Mouse (Mus musculus): ENCODE data around the gene Pxdc1. TPM values are rescaled to one million over a fixed set of nuclear protein-coding genes. Genes with fewer than 3 reads are reported as not detected.

Pxdc1 gene
- polyA plus RNA-seq (2014; fragmentation: Nextera tagmentation; extraction: Ambion mirVana) = 4.9 and 7.9 TPM in 2 replicates

DNA sequence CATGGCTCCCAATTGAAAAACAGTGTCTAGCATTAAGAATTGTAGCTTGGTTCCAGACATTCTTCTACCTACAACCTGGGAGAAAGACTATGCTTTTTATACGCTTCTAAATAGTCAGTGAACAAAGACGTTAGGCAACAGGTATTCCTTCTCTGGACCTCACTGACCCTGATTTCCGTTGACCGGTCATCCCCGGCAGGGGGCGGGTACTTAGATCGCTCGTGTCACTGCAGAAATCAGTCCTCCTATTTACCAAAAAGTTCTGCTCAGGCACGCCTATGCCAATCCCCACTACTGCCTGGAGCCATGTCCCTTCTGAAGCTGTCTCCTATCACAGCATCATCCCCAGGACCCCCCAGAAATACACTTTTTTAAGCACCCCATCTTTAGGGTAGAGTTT lies at the start of gene Pxdc1:
Gene Pxdc1 (minus strand): TSS at position 96 of the 400 bp plus-strand sequence.
- Histone ChIP-seq H3K9me3 (ENCODE audit: low read depth, low read length) (no peaks in the 10 kb centered on the region), H3K4me2 (peak within 1 kb of the TSS; percentile 87), H3K9ac (peak within 1 kb of the TSS; percentile 74), H3K27ac (ENCODE audit: low read depth) (peak within 1 kb of the TSS; percentile 75), H3K4me1 (ENCODE audit: insufficient read depth) (no peaks in the 10 kb centered on the region), H3K4me3 (ENCODE audit: low read depth, low read length) (peak within 1 kb of the TSS; percentile 56), H3K36me3 (ENCODE audit: insufficient read depth) (no peaks in the 10 kb centered on the region), H3K27me3 (ENCODE audit: insufficient read depth, low read length) (peaks cover 11% of the 10 kb centered on the region; the same call in 1 of the 2 replicates)
- DNase-seq (peak; percentile 76), ATAC-seq (ENCODE audit: insufficient read depth) (0 out of 2 replicates have a peak, but pooled peaks have one; percentile 4)
- WGBS = 3% methylated on average over 9 of the region's 9 CpGs
- TF ChIP-seq CTCF (IDR thresholded peaks at IDR 0.05; ENCODE audit: low read depth) = peak; percentile 53

DNA sequence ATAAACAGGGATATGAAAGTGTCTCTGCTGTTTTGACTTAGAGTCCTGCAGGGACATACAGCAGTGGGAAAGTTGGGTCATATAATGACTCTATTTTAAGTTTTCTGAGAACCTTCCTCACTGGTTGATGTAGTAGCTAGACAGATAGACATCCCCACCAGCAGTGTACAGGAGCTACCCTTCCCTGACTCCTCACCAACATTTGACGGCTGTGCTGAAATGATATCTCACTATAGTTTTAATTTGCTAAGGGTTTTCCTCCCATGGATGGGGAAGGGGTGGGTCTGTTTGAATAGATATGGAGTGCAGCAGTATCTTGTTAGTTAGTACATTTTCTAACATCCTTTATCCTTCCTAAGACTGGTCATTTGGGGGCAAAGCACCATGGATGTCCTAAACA lies 47.3 kb upstream of the Pxdc1 start:
- H3K4me1 ChIP-seq (ENCODE audit: insufficient read depth) = peaks cover 4% of the 10 kb centered on the region; the same call in 1 of the 2 replicates
- H3K27me3 ChIP-seq (ENCODE audit: insufficient read depth, low read length) = no peaks in the 10 kb centered on the region
- ATAC-seq (ENCODE audit: insufficient read depth) = no peak
- H3K4me2 ChIP-seq = no peak overlapping the region
- no peaks in the 10 kb centered on the region for H3K36me3 ChIP-seq (ENCODE audit: insufficient read depth)
- H3K27ac ChIP-seq (ENCODE audit: low read depth) = no peak overlapping the region
- no peak overlapping the region for H3K4me3 ChIP-seq (ENCODE audit: low read depth, low read length)
- no peak for DNase-seq
- H3K9ac ChIP-seq = no peak overlapping the region
- 54% methylated on average over 1 of the region's 1 CpGs for WGBS
- no peaks in the 10 kb centered on the region for H3K9me3 ChIP-seq (ENCODE audit: low read depth, low read length)
- TF ChIP-seq CTCF (IDR thresholded peaks at IDR 0.05; ENCODE audit: low read depth) = no peak

DNA sequence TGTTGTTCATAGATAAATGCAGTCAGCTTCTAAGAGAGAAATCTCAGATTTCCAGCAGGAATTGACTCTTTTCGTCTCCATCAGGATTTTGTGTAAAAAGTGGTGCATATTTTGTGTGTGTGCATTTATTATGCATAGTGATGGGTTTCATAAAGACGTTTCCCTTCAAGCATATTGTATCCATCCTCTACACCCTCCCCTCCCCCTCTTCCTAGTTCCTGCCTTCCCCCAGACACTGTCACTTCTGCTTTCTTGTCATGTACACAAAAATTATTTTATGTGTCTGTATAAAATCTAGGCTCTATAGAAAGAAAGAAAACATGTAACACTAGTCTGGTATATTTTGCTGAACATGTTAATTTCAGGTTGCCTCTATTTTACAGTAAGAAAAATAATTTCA lies 46.8 kb upstream of the Pxdc1 start:
- WGBS = 33% methylated on average over 2 of the region's 2 CpGs
- no peak overlapping the region for H3K4me3 ChIP-seq (ENCODE audit: low read depth, low read length)
- H3K36me3 ChIP-seq (ENCODE audit: insufficient read depth) = no peaks in the 10 kb centered on the region
- H3K4me1 ChIP-seq (ENCODE audit: insufficient read depth) = peaks cover 4% of the 10 kb centered on the region; the same call in 1 of the 2 replicates
- DNase-seq (peak; percentile 69), ATAC-seq (ENCODE audit: insufficient read depth) (no peak)
- no peak overlapping the region for H3K4me2 ChIP-seq
- H3K9ac ChIP-seq = no peak overlapping the region
- no peak for TF ChIP-seq CTCF (IDR thresholded peaks at IDR 0.05; ENCODE audit: low read depth)
- H3K9me3 ChIP-seq (ENCODE audit: low read depth, low read length) = no peaks in the 10 kb centered on the region
- no peak overlapping the region for H3K27ac ChIP-seq (ENCODE audit: low read depth)
- H3K27me3 ChIP-seq (ENCODE audit: insufficient read depth, low read length) = no peaks in the 10 kb centered on the region

DNA sequence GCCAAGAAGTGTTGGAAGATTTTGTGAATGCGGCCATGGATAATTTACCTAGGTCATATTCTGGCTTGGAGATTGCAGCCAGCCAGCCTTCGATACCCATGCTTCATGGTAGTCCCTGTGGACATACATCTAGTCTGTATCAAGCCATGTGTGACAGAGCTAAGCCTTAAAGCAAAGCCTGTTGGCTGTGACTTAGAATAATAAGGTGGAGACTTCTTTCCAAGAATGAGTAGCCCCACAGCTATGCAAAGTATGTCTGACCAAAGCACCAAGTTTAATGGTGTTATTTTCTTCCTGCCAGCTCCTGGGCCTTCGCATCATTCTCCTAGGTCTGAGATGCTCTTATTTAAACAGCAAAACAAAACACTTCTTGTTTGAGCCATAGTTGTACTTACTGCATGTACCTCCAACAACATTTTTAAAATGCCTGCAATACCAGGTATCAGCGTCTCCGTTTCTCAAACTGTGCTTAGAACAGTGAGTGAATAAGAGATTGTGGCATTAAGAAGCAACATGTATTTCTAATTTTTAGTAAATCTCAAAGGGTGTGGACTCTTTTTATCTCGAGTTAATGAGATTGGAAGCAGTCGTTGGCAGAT lies 43.5 kb upstream of the Pxdc1 start:
- DNase-seq (no peak), ATAC-seq (ENCODE audit: insufficient read depth) (no peak)
- no peak overlapping the region for H3K4me2 ChIP-seq
- no peaks in the 10 kb centered on the region for H3K9me3 ChIP-seq (ENCODE audit: low read depth, low read length)
- no peaks in the 10 kb centered on the region for H3K27me3 ChIP-seq (ENCODE audit: insufficient read depth, low read length)
- H3K9ac ChIP-seq = no peak overlapping the region
- peaks cover 4% of the 10 kb centered on the region; the same call in 1 of the 2 replicates for H3K4me1 ChIP-seq (ENCODE audit: insufficient read depth)
- 72% methylated on average over 7 of the region's 7 CpGs for WGBS
- no peak overlapping the region for H3K27ac ChIP-seq (ENCODE audit: low read depth)
- TF ChIP-seq CTCF (IDR thresholded peaks at IDR 0.05; ENCODE audit: low read depth) = no peak
- no peak overlapping the region for H3K4me3 ChIP-seq (ENCODE audit: low read depth, low read length)
- H3K36me3 ChIP-seq (ENCODE audit: insufficient read depth) = no peaks in the 10 kb centered on the region

DNA sequence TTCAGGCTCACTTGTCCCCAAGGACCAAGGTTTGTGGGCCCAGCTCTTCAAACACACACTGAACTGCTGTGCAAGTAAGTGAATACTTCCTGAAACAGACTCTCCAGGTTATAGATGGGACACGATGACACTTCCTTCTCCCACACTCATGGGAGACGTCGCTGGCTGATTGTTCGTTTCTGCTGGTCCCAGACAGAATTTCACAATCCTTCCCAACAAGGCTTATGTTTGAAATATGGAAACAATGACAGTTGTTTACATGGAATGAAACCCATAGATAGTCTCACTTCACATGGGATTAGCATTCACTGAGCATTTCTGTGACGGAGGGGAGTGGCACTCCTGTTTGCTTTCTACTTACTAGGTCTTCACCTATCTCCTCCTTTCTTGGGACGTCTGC lies 39.8 kb upstream of the Pxdc1 start:
- 31% methylated on average over 6 of the region's 6 CpGs for WGBS
- no peak for TF ChIP-seq CTCF (IDR thresholded peaks at IDR 0.05; ENCODE audit: low read depth)
- H3K4me1 ChIP-seq (ENCODE audit: insufficient read depth) = peaks cover 4% of the 10 kb centered on the region; the same call in 1 of the 2 replicates
- no peaks in the 10 kb centered on the region for H3K9me3 ChIP-seq (ENCODE audit: low read depth, low read length)
- peak; percentile 59 for DNase-seq
- ATAC-seq (ENCODE audit: insufficient read depth) = peak; percentile 28; the same call in 1 of the 2 replicates
- H3K9ac ChIP-seq = no peak overlapping the region
- H3K27ac ChIP-seq (ENCODE audit: low read depth) = no peak overlapping the region
- H3K36me3 ChIP-seq (ENCODE audit: insufficient read depth) = no peaks in the 10 kb centered on the region
- H3K4me3 ChIP-seq (ENCODE audit: low read depth, low read length) = no peak overlapping the region
- no peak overlapping the region for H3K4me2 ChIP-seq
- no peaks in the 10 kb centered on the region for H3K27me3 ChIP-seq (ENCODE audit: insufficient read depth, low read length)

DNA sequence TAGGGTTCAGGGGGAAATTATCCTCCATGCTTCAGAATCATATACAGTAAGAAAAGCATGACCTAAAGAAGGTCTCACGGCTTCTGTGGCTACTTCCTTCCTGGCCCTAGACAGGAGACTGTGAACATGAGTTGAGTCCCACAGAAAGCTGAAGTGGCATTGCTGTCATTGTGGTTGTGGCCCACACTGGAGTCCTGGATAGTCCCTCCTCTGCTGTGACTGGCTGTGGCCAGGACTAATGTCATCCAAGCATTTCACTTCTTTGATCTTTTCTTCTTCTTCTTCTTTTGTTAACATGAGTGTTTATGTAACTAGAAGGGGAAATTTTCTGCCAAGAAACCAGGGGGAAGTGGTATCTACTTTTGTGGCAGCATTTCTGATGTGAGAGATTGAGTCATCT lies 37.8 kb upstream of the Pxdc1 start:
- no peak overlapping the region for H3K4me2 ChIP-seq
- WGBS = 60% methylated on average over 1 of the region's 1 CpGs
- no peak for TF ChIP-seq CTCF (IDR thresholded peaks at IDR 0.05; ENCODE audit: low read depth)
- no peak for DNase-seq
- no peak overlapping the region for H3K4me3 ChIP-seq (ENCODE audit: low read depth, low read length)
- no peak overlapping the region for H3K27ac ChIP-seq (ENCODE audit: low read depth)
- H3K4me1 ChIP-seq (ENCODE audit: insufficient read depth) = no peaks in the 10 kb centered on the region; the same call in 1 of the 2 replicates
- H3K27me3 ChIP-seq (ENCODE audit: insufficient read depth, low read length) = no peaks in the 10 kb centered on the region
- no peak for ATAC-seq (ENCODE audit: insufficient read depth)
- no peak overlapping the region for H3K9ac ChIP-seq
- no peaks in the 10 kb centered on the region for H3K9me3 ChIP-seq (ENCODE audit: low read depth, low read length)
- H3K36me3 ChIP-seq (ENCODE audit: insufficient read depth) = no peaks in the 10 kb centered on the region

DNA sequence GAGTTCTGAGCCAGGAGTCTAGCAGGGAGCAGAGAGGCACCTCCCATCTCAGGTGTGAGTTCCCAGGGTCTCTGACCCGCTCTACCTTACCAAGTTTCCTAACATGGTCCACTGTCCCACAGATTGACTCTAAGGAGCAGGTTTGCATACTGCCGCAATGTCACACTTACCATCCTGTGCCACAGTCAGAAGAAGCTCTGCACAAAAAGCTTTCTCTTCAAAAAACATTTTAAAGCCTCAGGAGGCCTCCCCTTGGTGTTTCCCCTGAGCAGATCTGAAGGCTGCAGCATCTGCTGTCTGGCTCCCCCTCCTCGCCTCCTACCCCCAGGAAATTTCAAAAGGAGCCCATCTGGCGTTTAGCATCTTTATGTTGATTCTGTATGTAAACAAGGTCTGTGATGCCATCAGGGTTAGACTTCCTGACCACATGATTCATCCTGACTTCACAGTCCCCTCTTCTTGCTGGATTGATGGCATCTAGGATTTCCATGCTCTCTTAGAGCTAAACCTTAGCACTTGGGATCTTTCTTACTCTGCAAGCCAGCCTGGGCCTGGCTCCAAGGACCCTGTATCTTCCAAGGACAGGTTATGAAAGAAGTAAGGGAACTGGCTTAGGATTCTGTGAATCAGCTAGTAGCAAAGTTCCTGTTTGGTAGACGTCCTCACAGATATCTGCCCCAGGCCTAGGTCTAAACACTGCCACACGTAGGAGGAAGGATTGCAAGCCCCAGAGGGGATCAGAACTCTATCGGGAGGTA lies 31.9 kb upstream of the Pxdc1 start:
- Histone ChIP-seq H3K27me3 (ENCODE audit: insufficient read depth, low read length) (no peaks in the 10 kb centered on the region), H3K9me3 (ENCODE audit: low read depth, low read length) (no peaks in the 10 kb centered on the region), H3K9ac (no peak overlapping the region), H3K4me2 (no peak overlapping the region), H3K27ac (ENCODE audit: low read depth) (no peak overlapping the region), H3K36me3 (ENCODE audit: insufficient read depth) (no peaks in the 10 kb centered on the region), H3K4me1 (ENCODE audit: insufficient read depth) (no peaks in the 10 kb centered on the region), H3K4me3 (ENCODE audit: low read depth, low read length) (no peak overlapping the region)
- WGBS = 68% methylated on average over 7 of the region's 7 CpGs
- DNase-seq (no peak), ATAC-seq (ENCODE audit: insufficient read depth) (no peak)
- no peak for TF ChIP-seq CTCF (IDR thresholded peaks at IDR 0.05; ENCODE audit: low read depth)

Measured in lung, embryonic 14.5 days (tissue).